Mouse (Mus musculus) bone marrow macrophage, adult 2 months (primary cell): ENCODE data around the gene Xpo6.

ENCODE experiments used
- CTCF ChIP-seq: IDR thresholded peaks from 2 replicates; pipeline ENCODE4 v1.5.1; 2012; ENCODE audit warnings: low read depth, mild to moderate bottlenecking, low read length, moderate library complexity
- POLR2A ChIP-seq: IDR thresholded peaks from 2 replicates; pipeline ENCODE4 v1.6.1; 2012; ENCODE audit warnings: mild to moderate bottlenecking, low read depth, low read length, borderline replicate concordance

DNA sequence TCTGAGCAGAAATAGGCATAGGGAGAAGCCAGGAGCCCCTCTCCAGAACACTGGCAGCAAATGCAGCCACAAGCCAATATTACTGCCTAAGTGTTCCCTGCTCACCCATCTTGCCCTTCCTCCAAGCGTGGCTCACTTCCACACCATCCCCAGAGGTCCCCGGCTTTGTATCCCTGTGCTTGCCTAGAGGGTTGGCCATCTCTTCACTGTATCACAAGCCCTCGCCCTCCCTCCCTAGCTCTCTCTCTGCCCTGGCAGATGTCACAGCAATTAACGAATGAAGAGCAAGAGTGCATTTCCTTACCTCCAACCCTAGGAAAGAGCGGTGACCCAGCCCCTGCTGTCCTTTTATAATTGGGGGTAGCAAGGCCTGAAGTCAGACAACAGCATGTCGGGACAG, 148.4 kb downstream of the Xpo6 start:
- no peak for TF ChIP-seq CTCF
- TF ChIP-seq POLR2A = no peak
